Mouse (Mus musculus): ENCODE results near the gene Tns4. TPM values are rescaled to one million over a fixed set of nuclear protein-coding genes. Genes with fewer than 3 reads are reported as not detected.

The Tns4 gene
- total RNA-seq (2021), result not detected
- long read RNA-seq, experiment 1, result 0 reads
- long read RNA-seq, experiment 2, result 0 reads

DNA sequence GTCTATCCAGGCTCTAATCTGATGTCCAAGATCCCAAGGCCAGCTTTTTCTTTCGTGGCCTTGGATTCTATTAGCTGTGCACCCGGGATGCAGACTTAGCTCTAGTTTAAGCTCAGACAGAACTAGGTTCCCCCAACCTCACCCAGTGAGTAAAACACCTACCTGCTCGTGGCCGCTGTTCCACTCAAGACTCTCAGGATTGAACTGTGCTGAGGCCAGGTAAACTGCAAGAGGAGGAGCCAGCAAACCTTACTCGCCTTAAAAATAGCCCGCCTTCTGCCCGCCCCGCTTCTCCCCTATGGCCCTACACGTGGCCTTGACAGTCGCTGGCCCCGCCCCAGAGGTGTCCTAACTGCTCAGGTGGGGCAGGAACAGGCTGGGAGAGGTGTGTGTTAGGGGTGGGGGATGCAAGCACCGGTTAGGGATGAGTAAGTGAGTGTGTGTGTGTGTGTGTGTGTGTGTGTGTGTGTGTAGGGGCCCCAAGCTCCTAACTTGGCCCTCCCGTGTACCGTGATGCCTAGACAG lies at the start of gene Tns4:
Tns4 (minus strand) TSS at position 230 of the 525 bp plus-strand sequence.
- no peak for DNase-seq (ENCODE audit: low spot score in 2 of 2)
- H3K4me3 ChIP-seq, result no peak within 1 kb of the TSS
- H3K27ac ChIP-seq, result no peak within 1 kb of the TSS
- no peak for TF ChIP-seq CTCF (conservative IDR thresholded peaks at IDR 0.05)

DNA sequence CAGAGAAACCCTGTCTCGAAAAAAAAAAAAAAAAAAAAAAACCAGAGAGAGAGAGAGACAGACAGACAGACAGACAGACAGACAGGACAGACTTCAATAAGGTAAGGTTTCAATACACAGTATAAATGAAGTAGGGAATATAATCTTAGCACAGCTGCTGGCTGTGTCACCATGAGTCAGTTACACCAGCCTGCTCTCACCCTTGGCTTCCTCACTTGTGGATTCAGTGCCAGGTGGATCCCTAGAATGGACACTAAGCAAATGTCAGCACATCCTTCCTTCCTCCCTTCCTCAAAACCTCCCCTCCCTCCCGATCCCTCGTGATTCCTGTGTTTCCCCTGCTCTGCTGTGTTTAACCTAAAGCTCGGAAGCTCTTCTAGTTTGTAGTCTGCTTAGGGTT lies 48.3 kb upstream of the Tns4 start:
- no peak for TF ChIP-seq CTCF (conservative IDR thresholded peaks at IDR 0.05)
- no peak for DNase-seq (ENCODE audit: low spot score in 2 of 2)
- no peak overlapping the region for H3K4me3 ChIP-seq
- no peak overlapping the region for H3K27ac ChIP-seq

DNA sequence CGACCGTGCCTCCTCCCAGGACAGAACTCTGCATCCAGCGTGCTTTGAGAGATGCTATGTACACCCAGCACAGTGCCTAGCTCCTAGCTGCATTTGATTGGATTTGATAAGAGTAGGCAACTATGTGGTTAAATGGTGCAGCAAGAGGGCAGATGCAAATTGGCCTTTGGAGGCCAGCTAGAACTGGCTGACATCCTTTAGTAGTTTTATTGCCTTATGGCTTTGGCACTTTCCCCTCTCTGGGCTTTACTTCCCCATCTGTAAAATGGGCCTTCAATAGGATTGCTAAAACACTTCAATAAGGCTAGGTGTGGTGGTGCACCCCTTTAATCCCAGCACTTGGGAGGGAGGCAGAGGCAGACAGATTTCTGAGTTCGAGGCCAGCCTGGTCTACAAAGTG lies 47.9 kb upstream of the Tns4 start:
- Histone ChIP-seq H3K4me3 (no peak overlapping the region), H3K27ac (no peak overlapping the region)
- no peak for DNase-seq (ENCODE audit: low spot score in 2 of 2)
- no peak for TF ChIP-seq CTCF (conservative IDR thresholded peaks at IDR 0.05)

DNA sequence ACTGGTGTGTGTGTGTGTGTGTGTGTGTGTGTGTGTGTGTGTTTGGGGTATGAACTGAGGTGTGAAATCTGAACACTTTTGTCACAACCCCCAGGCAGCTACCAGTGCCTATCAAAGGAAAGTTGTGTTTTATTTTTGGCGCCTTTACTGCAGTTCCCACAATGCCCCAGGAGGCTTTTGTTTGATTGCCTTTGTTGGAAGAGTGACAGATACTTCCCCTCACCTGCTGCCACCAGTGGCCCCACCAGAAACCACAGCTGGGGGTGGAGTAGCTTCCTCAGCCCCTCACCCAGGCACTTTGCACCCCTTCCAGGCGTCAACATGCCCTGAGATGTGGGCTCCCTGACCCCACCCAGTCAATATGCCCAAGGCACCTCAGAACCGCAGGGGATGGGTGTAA lies 47.3 kb upstream of the Tns4 start:
- H3K27ac ChIP-seq, result no peak overlapping the region
- DNase-seq (ENCODE audit: low spot score in 2 of 2), result no peak
- no peak for TF ChIP-seq CTCF (conservative IDR thresholded peaks at IDR 0.05)
- no peak overlapping the region for H3K4me3 ChIP-seq

DNA sequence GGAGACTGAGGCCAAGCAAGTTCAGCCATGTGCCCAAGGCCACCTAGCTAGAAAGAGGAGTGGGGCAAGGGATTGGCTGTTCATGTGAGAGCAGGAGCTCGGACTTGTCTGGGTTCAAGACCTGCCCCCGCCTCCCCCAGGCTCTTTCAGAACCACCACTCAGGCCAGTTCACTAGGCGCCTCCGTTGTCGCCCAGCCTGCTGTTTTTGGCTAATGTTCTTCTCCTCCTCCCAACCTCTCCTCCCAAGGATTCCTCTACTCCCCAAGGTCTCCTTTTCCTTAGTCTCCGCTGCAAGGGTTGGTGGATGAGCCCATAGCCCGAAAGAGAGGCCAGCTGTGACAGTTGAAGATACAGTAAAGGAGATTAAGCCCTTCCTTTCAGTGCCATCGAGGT lies 45.9 kb upstream of the Tns4 start:
- Histone ChIP-seq H3K27ac (no peak overlapping the region), H3K4me3 (no peak overlapping the region)
- no peak for TF ChIP-seq CTCF (conservative IDR thresholded peaks at IDR 0.05)
- DNase-seq (ENCODE audit: low spot score in 2 of 2), result no peak

DNA sequence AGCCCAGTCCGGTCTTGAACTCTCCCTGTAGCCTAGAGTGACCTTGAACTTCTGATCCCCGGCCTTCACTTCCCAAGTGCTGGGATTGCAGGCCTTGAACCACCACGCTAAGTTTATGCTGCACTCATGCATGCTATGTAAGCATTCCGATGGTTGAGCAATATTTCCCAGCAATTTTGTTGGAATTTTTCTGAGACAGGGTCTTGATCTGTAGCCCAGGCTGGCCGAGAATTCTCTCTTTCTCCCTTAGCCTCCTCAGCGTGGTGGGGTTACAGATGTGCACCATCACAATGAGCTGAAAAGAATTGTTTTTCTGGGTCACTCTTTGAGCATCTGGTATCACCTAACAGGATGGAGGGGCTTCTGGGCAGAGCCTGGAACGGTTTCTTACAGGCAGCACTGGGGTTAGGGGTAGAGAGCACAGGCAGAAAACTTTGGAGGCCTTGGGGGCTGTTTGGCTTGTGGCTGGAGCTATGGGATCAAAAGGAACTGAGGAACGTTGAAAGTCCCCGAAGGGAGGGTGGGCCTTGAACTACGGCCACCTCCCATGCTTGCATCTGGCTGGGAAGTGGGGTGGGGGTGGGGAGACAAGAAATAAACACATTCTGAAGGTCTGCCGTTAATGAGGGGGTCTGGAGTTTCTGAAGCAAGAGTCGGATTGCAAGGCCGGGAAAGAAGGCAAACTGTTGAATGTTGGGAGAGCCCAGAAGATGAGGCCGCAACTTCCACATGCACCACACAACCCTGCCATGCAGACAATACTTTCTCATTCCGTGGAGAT lies 45.4 kb upstream of the Tns4 start:
- no peak for DNase-seq (ENCODE audit: low spot score in 2 of 2)
- TF ChIP-seq CTCF (conservative IDR thresholded peaks at IDR 0.05), result no peak
- H3K4me3 ChIP-seq, result no peak overlapping the region
- no peak overlapping the region for H3K27ac ChIP-seq

DNA sequence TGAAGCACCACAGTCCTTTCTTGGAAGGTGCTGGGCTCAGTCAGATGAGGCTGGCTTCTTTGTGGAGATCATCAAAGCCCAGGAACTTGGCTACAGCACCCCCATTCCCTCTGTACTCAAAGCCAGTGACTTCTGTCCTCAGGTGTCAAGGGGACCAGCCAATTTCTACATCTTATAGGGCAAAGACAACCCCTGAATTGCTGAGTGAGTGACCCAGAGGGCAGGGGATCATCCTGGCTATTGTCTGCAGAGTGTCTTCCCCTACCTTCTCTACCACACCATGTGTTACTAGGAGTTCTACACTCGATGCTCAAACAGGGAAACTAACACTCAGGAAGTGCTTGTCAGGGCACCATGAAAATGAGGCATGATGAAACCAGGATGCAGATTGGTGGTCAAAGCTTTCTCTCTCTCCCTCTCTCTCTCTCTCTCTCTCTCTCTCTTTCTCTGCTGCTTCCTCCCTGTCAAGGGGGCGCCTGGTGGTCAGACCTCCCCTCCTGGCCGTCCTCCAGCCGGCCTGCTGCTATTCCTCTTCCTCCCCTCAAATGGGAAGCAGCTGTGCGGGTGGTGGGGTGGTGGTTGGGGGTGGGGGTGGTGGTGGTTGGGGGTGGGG lies 44.3 kb upstream of the Tns4 start:
- no peak for TF ChIP-seq CTCF (conservative IDR thresholded peaks at IDR 0.05)
- Histone ChIP-seq H3K27ac (no peak overlapping the region), H3K4me3 (no peak overlapping the region)
- no peak for DNase-seq (ENCODE audit: low spot score in 2 of 2)

DNA sequence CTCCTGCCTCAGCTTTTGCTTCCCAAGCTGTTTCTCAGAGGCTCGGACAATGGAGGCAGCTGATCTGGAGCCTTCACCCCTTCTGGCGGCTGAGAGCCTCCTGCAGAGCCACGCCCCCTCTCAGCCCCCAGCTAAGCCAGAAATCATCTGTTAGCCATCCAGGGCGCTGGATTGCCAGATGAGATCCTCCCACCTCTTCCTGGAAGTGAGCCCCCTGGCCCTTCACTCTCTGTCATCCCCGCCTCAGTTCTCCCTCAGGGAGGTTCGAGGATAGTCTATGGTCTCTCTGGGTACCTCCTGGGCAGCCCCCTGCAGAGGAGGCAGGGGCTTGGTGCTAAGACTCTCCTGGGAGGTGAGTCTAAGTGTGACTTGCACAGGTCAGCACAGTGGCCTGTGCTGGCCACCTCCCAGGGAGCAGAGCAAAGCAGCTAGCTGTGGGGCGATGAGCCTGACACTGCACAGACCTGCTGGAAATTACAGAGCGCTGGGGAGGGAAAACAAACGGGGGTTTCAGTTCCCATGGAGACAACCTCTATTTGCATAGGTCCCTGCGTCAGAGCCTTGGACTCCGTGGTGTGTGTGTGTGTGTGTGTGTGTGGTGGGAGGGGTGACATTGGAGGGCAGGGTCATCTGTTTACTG lies 43.1 kb upstream of the Tns4 start:
- DNase-seq (ENCODE audit: low spot score in 2 of 2), result no peak
- TF ChIP-seq CTCF (conservative IDR thresholded peaks at IDR 0.05), result no peak
- no peak overlapping the region for H3K4me3 ChIP-seq
- H3K27ac ChIP-seq, result no peak overlapping the region

DNA sequence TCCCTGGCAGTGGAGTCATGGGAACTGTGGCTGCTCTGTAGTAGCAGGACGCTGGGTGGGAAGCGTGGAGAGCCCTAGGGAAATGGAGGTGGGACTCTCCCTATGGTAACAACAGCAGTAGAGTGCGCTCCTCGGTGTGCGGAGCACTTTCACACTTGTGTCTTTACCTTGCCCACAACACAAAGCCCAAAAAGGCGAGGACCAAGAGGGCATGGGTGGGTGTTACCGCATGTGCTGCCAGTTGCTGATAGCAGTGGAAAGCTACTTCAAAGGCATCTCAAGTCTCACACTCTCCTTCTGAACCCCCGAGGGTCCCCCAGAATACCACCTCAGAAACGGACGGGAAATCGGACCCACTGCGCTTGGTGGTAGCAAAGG lies 42.3 kb upstream of the Tns4 start:
- TF ChIP-seq CTCF (conservative IDR thresholded peaks at IDR 0.05), result no peak
- no peak for DNase-seq (ENCODE audit: low spot score in 2 of 2)
- no peak overlapping the region for H3K4me3 ChIP-seq
- H3K27ac ChIP-seq, result no peak overlapping the region

DNA sequence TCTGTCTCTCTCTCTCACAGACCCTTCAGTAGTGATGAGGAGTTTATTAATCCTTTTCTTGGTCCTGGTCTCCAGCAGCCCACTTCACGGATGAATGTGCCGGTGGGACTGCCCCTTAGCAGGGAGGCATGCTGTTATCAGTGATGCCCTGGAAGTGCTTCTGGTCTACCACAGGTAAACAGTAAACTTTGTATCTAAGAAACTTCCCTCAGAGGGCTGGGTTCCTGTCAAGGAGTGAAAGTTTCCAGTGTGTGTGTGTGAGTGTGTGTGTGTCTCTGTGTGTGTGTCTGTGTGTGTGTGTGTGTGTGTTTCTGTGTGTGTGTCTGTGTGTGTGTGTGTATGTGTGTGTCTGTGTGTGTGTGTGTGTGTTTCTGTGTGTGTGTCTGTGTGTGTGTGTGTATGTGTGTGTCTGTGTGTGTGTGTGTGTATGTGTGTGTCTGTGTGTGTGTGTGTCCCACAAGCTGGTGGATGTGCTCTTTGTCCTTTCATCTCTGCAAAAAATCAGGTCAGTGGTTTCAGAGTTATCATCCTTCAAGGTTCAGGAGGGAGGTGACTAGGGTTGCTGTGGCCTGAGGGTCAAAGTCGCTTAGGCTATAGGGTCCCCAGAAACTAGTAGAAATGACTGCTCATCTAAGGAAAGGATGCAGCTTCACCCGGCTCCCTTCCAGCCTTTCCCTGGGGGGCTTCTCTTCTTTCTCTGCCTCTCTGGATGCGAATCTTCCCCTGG lies 41.8 kb upstream of the Tns4 start:
- no peak for TF ChIP-seq CTCF (conservative IDR thresholded peaks at IDR 0.05)
- no peak overlapping the region for H3K27ac ChIP-seq
- H3K4me3 ChIP-seq, result no peak overlapping the region
- DNase-seq (ENCODE audit: low spot score in 2 of 2), result no peak

DNA sequence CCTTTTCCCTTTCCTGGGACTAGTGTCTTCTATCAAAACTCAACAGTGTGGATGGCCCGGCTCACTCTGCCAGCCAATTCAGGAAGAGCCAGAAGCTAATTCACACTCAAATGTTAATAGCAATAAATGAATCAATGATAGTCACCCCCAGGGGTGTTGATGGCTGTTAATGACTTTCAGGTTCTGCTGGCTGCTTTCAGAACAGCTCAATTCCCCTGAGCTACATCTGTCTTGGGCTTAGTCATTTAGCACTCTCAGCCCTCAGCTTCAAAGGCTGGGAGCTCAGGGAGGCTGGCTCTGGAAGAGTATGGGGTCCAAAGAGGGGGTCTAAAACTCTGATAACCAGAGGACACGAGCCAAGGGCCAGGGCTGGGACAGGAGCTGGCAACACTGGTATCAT lies 40.2 kb upstream of the Tns4 start:
- Histone ChIP-seq H3K27ac (no peak overlapping the region), H3K4me3 (no peak overlapping the region)
- TF ChIP-seq CTCF (conservative IDR thresholded peaks at IDR 0.05), result no peak
- DNase-seq (ENCODE audit: low spot score in 2 of 2), result no peak

DNA sequence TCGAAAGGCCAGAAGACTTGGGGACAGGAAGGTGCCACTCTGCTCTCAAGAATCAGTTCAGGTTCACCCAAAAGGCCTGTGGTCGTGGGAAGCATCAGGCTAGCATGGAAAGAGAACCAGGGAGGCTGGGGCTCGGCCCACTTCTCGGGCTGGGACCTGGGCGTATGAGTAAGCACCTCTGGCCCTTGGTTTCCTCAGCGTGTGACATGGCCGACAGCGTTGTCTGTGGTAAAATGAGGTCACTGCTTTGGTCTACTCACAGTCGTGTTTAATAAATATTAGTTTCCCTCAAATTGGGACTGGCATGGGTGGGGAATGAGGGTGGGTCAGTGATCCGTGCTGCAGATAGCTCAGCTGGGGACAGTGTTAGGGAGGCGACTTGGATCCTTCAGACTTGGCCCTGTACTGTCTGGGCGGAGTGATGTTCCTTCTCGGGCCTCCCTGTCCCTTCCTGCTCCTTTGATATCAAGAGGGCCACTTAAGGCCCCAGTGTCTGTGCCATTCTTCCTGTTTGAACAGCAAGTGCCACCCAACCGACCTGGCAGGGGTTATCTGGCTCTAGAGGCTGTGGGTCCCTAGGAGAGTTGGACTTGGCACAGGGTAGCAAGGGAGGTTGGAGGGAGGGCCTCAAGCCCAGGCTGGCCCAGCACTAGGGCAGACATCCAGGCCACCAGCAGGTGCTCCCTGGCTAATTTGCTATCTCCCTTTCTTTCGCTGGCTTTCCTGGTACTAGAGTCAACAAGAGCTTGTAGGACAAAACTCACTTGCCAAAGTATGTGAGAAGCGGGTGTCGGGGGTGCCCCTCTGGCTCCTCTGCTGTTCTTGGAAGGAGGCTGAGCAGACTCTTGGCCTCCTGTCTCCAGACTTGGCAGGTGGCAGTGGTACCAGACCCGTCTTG lies 38.9 kb upstream of the Tns4 start:
- H3K27ac ChIP-seq, result peak overlapping the region; percentile 76
- H3K4me3 ChIP-seq, result no peak overlapping the region
- 0 out of 2 replicates have a peak, but pooled peaks have one; percentile 10 for TF ChIP-seq CTCF (conservative IDR thresholded peaks at IDR 0.05)
- DNase-seq (ENCODE audit: low spot score in 2 of 2), result no peak

Data from layer of hippocampus, adult 2 months (tissue).